Comparison of ENCODE assay signal across 11 mouse cellular contexts in genomic region chr19:46971712-46972111, GRCm38 (mm10). TPM values are rescaled to one million over a fixed set of nuclear protein-coding genes. Genes with fewer than 3 reads are reported as not detected.
DNase-seq lines count a peak whose midpoint lies in the region; ATAC-seq and TF ChIP-seq lines count a peak whose summit lies in the region.
"Had no signal": no experiment of that assay in that cellular context is flagged by ENCODE, and none has a peak within 500 bp of the region (broad histone marks: within the 10 kb centered on the region; RNA-seq: fewer than 3 reads in every experiment).

No protein-coding gene starts in this region.

- H3K36me3 ChIP-seq in heart, embryonic 12.5 days, result no peaks in the 10 kb centered on the region
- H3K36me3 ChIP-seq in E14TG2a.4 (ENCODE audit: insufficient read depth, low read length), result no peaks in the 10 kb centered on the region
- H3K36me3 ChIP-seq in hindbrain, embryonic 11.5 days (ENCODE audit: control insufficient read depth, insufficient read depth, low read length), result no peaks in the 10 kb centered on the region
- H3K36me3 ChIP-seq in midbrain, embryonic 13.5 days, result no peaks in the 10 kb centered on the region
- no peaks in the 10 kb centered on the region for H3K36me3 ChIP-seq in kidney, embryonic 14.5 days (ENCODE audit: control insufficient read depth, insufficient read depth, low read length)
- H3K36me3 ChIP-seq: embryonic facial prominence, embryonic 12.5 days had no signal

- no peak for DNase-seq in heart, adult 8-10 months (ENCODE audit: low spot score)
- no peak for DNase-seq in hindbrain, embryonic 11.5 days (ENCODE audit: low spot score)
- no peak for DNase-seq in layer of hippocampus, adult 8-10 months (ENCODE audit: low spot score in 2 of 2)
- DNase-seq in right cerebral cortex, adult 2 months (ENCODE audit: low spot score in 2 of 2), result no peak

- no peak for ATAC-seq in heart, embryonic 12.5 days (ENCODE audit: insufficient number of reproducible peaks, low FRiP score)
- ATAC-seq in hindbrain, embryonic 11.5 days (ENCODE audit: low FRiP score), result peak; percentile 38; the same call in 1 of the 2 replicates
- ATAC-seq in midbrain, embryonic 13.5 days, result peak; percentile 38
- ATAC-seq in kidney, embryonic 14.5 days (ENCODE audit: low FRiP score, low TSS enrichment), result no peak
- ATAC-seq: Patski had no signal

- TF ChIP-seq CTCF in E14TG2a.4 (conservative IDR thresholded peaks at IDR 0.05; ENCODE audit: low read length), result no peak

- no peak overlapping the region for H3K9ac ChIP-seq in heart, embryonic 12.5 days
- 0 out of 2 replicates have a peak overlapping the region, but pooled peaks have one; percentile 31 for H3K9ac ChIP-seq in hindbrain, embryonic 11.5 days (ENCODE audit: low read depth, low read length)
- 0 out of 2 replicates have a peak overlapping the region, but pooled peaks have one; percentile 33 for H3K9ac ChIP-seq in midbrain, embryonic 13.5 days (replicated peaks)
- H3K9ac ChIP-seq in kidney, embryonic 14.5 days (ENCODE audit: low read depth, low read length), result no peak overlapping the region
- H3K9ac ChIP-seq: embryonic facial prominence, embryonic 12.5 days had no signal

- H3K4me2 ChIP-seq in heart, embryonic 12.5 days, result no peak overlapping the region
- no peak overlapping the region; the same call in 1 of the 2 replicates for H3K4me2 ChIP-seq in hindbrain, embryonic 11.5 days (replicated peaks; ENCODE audit: low read depth, low read length)
- peak overlapping the region; percentile 15 for H3K4me2 ChIP-seq in midbrain, embryonic 13.5 days (replicated peaks)
- no peak overlapping the region for H3K4me2 ChIP-seq in kidney, embryonic 14.5 days (replicated peaks; ENCODE audit: low read depth, low read length)
- H3K4me2 ChIP-seq: embryonic facial prominence, embryonic 12.5 days had no signal

- no peaks in the 10 kb centered on the region for H3K27me3 ChIP-seq in heart, embryonic 12.5 days (replicated peaks)
- no peaks in the 10 kb centered on the region for H3K27me3 ChIP-seq in E14TG2a.4 (ENCODE audit: insufficient read depth, low read length)
- no peaks in the 10 kb centered on the region for H3K27me3 ChIP-seq in hindbrain, embryonic 11.5 days (ENCODE audit: control insufficient read depth, insufficient read depth, low read length)
- H3K27me3 ChIP-seq in midbrain, embryonic 13.5 days, result no peaks in the 10 kb centered on the region
- H3K27me3 ChIP-seq in kidney, embryonic 14.5 days (ENCODE audit: control insufficient read depth, insufficient read depth, low read length), result no peaks in the 10 kb centered on the region
- H3K27me3 ChIP-seq: embryonic facial prominence, embryonic 12.5 days; Patski had no signal

- peaks cover 56% of the 10 kb centered on the region for H3K4me1 ChIP-seq in heart, embryonic 12.5 days (replicated peaks)
- peaks cover 66% of the 10 kb centered on the region for H3K4me1 ChIP-seq in E14TG2a.4 (replicated peaks; ENCODE audit: low read depth, low read length)
- H3K4me1 ChIP-seq in hindbrain, embryonic 11.5 days (replicated peaks; ENCODE audit: control insufficient read depth, insufficient read depth, low read length), result peaks cover 8% of the 10 kb centered on the region; the same call in 1 of the 2 replicates
- peaks cover 30% of the 10 kb centered on the region for H3K4me1 ChIP-seq in midbrain, embryonic 13.5 days (replicated peaks)
- peaks cover 12% of the 10 kb centered on the region; the same call in 1 of the 2 replicates for H3K4me1 ChIP-seq in kidney, embryonic 14.5 days (ENCODE audit: control insufficient read depth, insufficient read depth, low read length)

- 0 out of 2 replicates have a peak overlapping the region, but pooled peaks have one; percentile 40 for H3K27ac ChIP-seq in heart, embryonic 12.5 days (ENCODE audit: poor library complexity, severe bottlenecking)
- peak overlapping the region; percentile 91 for H3K27ac ChIP-seq in hindbrain, embryonic 11.5 days (ENCODE audit: low read depth, low read length)
- peak overlapping the region; percentile 94 for H3K27ac ChIP-seq in midbrain, embryonic 13.5 days
- H3K27ac ChIP-seq in kidney, embryonic 14.5 days (ENCODE audit: low read depth, low read length), result no peak overlapping the region
- H3K27ac ChIP-seq: embryonic facial prominence, embryonic 12.5 days had no signal

- H3K9me3 ChIP-seq in heart, embryonic 12.5 days (replicated peaks), result no peaks in the 10 kb centered on the region
- no peaks in the 10 kb centered on the region for H3K9me3 ChIP-seq in E14TG2a.4 (ENCODE audit: low read length)
- no peaks in the 10 kb centered on the region for H3K9me3 ChIP-seq in hindbrain, embryonic 11.5 days (ENCODE audit: control insufficient read depth, low read length)
- no peaks in the 10 kb centered on the region for H3K9me3 ChIP-seq in midbrain, embryonic 13.5 days
- H3K9me3 ChIP-seq in kidney, embryonic 14.5 days (ENCODE audit: control insufficient read depth, low read length), result no peaks in the 10 kb centered on the region
- H3K9me3 ChIP-seq: embryonic facial prominence, embryonic 12.5 days had no signal

- no peak overlapping the region for H3K4me3 ChIP-seq in heart, embryonic 12.5 days
- 0 out of 2 replicates have a peak overlapping the region, but pooled peaks have one; percentile 23 for H3K4me3 ChIP-seq in E14TG2a.4 (replicated peaks; ENCODE audit: low read length)
- no peak overlapping the region for H3K4me3 ChIP-seq in hindbrain, embryonic 11.5 days (ENCODE audit: low read depth, low read length)
- H3K4me3 ChIP-seq in midbrain, embryonic 13.5 days (replicated peaks), result no peak overlapping the region
- H3K4me3 ChIP-seq in kidney, embryonic 14.5 days (ENCODE audit: low read length), result no peak overlapping the region
- H3K4me3 ChIP-seq: embryonic facial prominence, embryonic 12.5 days had no signal

- 68% methylated on average over 9 of the region's 9 CpGs for WGBS in heart, embryonic 12.5 days
- 58% methylated on average over 9 of the region's 9 CpGs for WGBS in hindbrain, embryonic 11.5 days
- WGBS in midbrain, embryonic 13.5 days, result 43% methylated on average over 9 of the region's 9 CpGs
- 61% methylated on average over 9 of the region's 9 CpGs for WGBS in kidney, embryonic 14.5 days

RNA-seq across cellular contexts. Expression of gene Ina, which starts 42.8 kb away (rescaled TPM):
- polyA plus RNA-seq in heart, embryonic 12.5 days (2016; fragmentation: Nextera tagmentation; extraction: Ambion mirVana), result 0.24 and 0.86 TPM in 2 replicates
- under 1 TPM in 2 of 4 experiments, not detected in 2; 0.06 to 0.19 TPM for total RNA-seq in heart, adult 8-10 months (2022)
- 266 and 290 TPM in 2 replicates for polyA plus RNA-seq in hindbrain, embryonic 11.5 days (2014; fragmentation: Nextera tagmentation; extraction: Ambion mirVana)
- polyA plus RNA-seq in midbrain, embryonic 13.5 days (2015; fragmentation: Nextera tagmentation; extraction: Ambion mirVana), result 481 and 511 TPM in 2 replicates
- total RNA-seq in layer of hippocampus, adult 8-10 months (2022), result 100 to 1,000 TPM; 144 to 177 (median 163) TPM
- 0.31 and 0.41 TPM in 2 replicates for polyA plus RNA-seq in kidney, embryonic 14.5 days (2014; fragmentation: Nextera tagmentation; extraction: Ambion mirVana)
- total RNA-seq: gastrocnemius, adult 18-20 months had no signal

RNA-seq across cellular contexts. Expression of gene Nt5c2, which starts 43.2 kb away (rescaled TPM):
- polyA plus RNA-seq in heart, embryonic 12.5 days (2016; fragmentation: Nextera tagmentation; extraction: Ambion mirVana), result 108 and 111 TPM in 2 replicates
- total RNA-seq in heart, adult 8-10 months (2022), result 10 to 100 TPM; 58.1 to 68.9 (median 64.7) TPM
- 81.5 and 90.6 TPM in 2 replicates for polyA plus RNA-seq in hindbrain, embryonic 11.5 days (2014; fragmentation: Nextera tagmentation; extraction: Ambion mirVana)
- 96.0 and 97.2 TPM in 2 replicates for polyA plus RNA-seq in midbrain, embryonic 13.5 days (2015; fragmentation: Nextera tagmentation; extraction: Ambion mirVana)
- total RNA-seq in layer of hippocampus, adult 8-10 months (2022), result 100 to 1,000 TPM in 1 of 4 experiments, 10 to 100 TPM in 3; 72.5 to 101 (median 83.1) TPM
- 61.5 and 80.2 TPM in 2 replicates for polyA plus RNA-seq in kidney, embryonic 14.5 days (2014; fragmentation: Nextera tagmentation; extraction: Ambion mirVana)

Comparison
In these comparisons a context has a peak if more than half of its experiments do, and no peak if none do; other contexts are left out.
1. ATAC-seq: peak in hindbrain, embryonic 11.5 days (single experiment) and midbrain, embryonic 13.5 days (single experiment); none in heart, embryonic 12.5 days (single experiment) and kidney, embryonic 14.5 days (single experiment).
2. H3K9ac ChIP-seq: peak in hindbrain, embryonic 11.5 days (single experiment) and midbrain, embryonic 13.5 days (single experiment); none in heart, embryonic 12.5 days (single experiment) and kidney, embryonic 14.5 days (single experiment).
3. RNA of gene Ina, which starts 42.8 kb away (polyA plus RNA-seq): 481 to 511 TPM in midbrain, embryonic 13.5 days and 266 to 290 TPM in hindbrain, embryonic 11.5 days; 0.24 to 0.86 TPM in heart, embryonic 12.5 days and 0.31 to 0.41 TPM in kidney, embryonic 14.5 days; every median in the first group is over 100 times any median in the second.